In genomic region chr6:97504673-97505072, GRCm38 (mm10) we compare ENCODE assay signal across 13 mouse cellular contexts.
"Had no signal": no experiment of that assay in that cellular context is flagged by ENCODE, and none has a peak within 500 bp of the region (broad histone marks: within the 10 kb centered on the region; RNA-seq: fewer than 3 reads in every experiment).

No protein-coding gene starts in this region.

- H3K36me3 ChIP-seq: limb, embryonic 12.5 days; liver, embryonic 15.5 days; midbrain, embryonic 12.5 days had no signal

- H3K27ac ChIP-seq: limb, embryonic 12.5 days; liver, embryonic 15.5 days; midbrain, embryonic 12.5 days had no signal

- H3K9ac ChIP-seq: limb, embryonic 12.5 days; liver, embryonic 15.5 days; midbrain, embryonic 12.5 days had no signal

- H3K9me3 ChIP-seq: limb, embryonic 12.5 days; liver, embryonic 15.5 days; megakaryocyte, embryonic 14.5 days; midbrain, embryonic 12.5 days had no signal

- H3K4me1 ChIP-seq: liver, embryonic 15.5 days had no signal

- ATAC-seq: lung, postnatal 0 days; midbrain, embryonic 16.5 days had no signal

- H3K4me3 ChIP-seq: limb, embryonic 12.5 days; liver, embryonic 15.5 days; megakaryocyte, embryonic 14.5 days; midbrain, embryonic 12.5 days had no signal

- H3K4me2 ChIP-seq: limb, embryonic 12.5 days; liver, embryonic 11.5 days; liver, embryonic 15.5 days; midbrain, embryonic 12.5 days had no signal

- DNase-seq: kidney, adult 18-20 months; kidney, postnatal 14 days; lung, adult 2 months; lung, postnatal 36 days; thymus, adult 18-20 months; thymus, postnatal 25 days had no signal

- H3K27me3 ChIP-seq: limb, embryonic 12.5 days; liver, embryonic 15.5 days had no signal
